Mouse (Mus musculus) CH12.LX (cell line): ENCODE data around the gene Runx3. TPM values are rescaled to one million over a fixed set of nuclear protein-coding genes. Genes with fewer than 3 reads are reported as not detected.

Experiments
- DNase-seq: peaks from one replicate; pipeline ENCODE4 v3.0.0-alpha.2; 2013; ENCODE audit errors: extremely low read depth
- H3K27ac ChIP-seq: 2 replicates; pipeline ENCODE4 v1.5.1; 2012; ENCODE audit warnings: low read depth, mild to moderate bottlenecking, control low read depth, moderate library complexity; ENCODE audit not compliant: insufficient read depth
- H3K27me3 ChIP-seq: replicated peaks from 2 replicates; pipeline ENCODE3; 2012; ENCODE audit warnings: inconsistent platforms
- H3K36me3 ChIP-seq, 2 experiments: replicated peaks in 1 of 2; 2 replicates each; pipeline versions ENCODE3 to v1.6.1; 2012; ENCODE audit warnings: inconsistent platforms in 1 of 2, low read length in 1 of 2, mild to moderate bottlenecking in 1 of 2, mixed read lengths in 1 of 2, moderate library complexity in 1 of 2; ENCODE audit not compliant: control insufficient read depth in 1 of 2, insufficient read depth in 1 of 2
- H3K4me1 ChIP-seq, 2 experiments: 2 replicates each; pipeline ENCODE4 v1.6.1; 2012; ENCODE audit warnings: inconsistent platforms in 1 of 2, moderate library complexity in 1 of 2; ENCODE audit not compliant: insufficient read depth in 2 of 2, control insufficient read depth in 1 of 2
- H3K4me2 ChIP-seq: 2 replicates; pipeline ENCODE4 v1.6.1; 2012; ENCODE audit warnings: low read depth, mild to moderate bottlenecking, control low read depth; ENCODE audit not compliant: poor library complexity, insufficient read depth, severe bottlenecking
- H3K4me3 ChIP-seq, 3 experiments: fragments of 150-350 bp in 1 of 3; sonication (generic) in 1 of 3; replicated peaks in 1 of 3; 2 replicates each; pipeline versions ENCODE3 to v1.5.1; 2011 to 2012; ENCODE audit warnings: low read depth in 2 of 3, low read length in 2 of 3, mild to moderate bottlenecking in 2 of 3, moderate library complexity in 2 of 3, control low read depth in 1 of 3, improper control_type of control experiment in 1 of 3, inconsistent platforms in 1 of 3, mixed read lengths in 1 of 3; ENCODE audit not compliant: poor library complexity in 1 of 3
- H3K79me2 ChIP-seq: replicated peaks from 2 replicates; pipeline ENCODE4 v1.6.1; 2012; ENCODE audit warnings: mild to moderate bottlenecking, moderate library complexity; ENCODE audit not compliant: control insufficient read depth, poor library complexity, insufficient read depth, severe bottlenecking; ENCODE audit errors: extremely low read depth
- H3K9ac ChIP-seq: 2 replicates; pipeline ENCODE4 v1.6.1; 2012; ENCODE audit warnings: low read depth, mild to moderate bottlenecking, control low read depth, moderate library complexity; ENCODE audit not compliant: insufficient read depth
- H3K9me3 ChIP-seq: replicated peaks from 2 replicates; pipeline ENCODE3; 2012; ENCODE audit warnings: low read length, inconsistent platforms, mixed read lengths
- BHLHE40 ChIP-seq: IDR thresholded peaks from 2 replicates; pipeline ENCODE4 v1.6.1; 2011; ENCODE audit warnings: mild to moderate bottlenecking, low read depth, low read length, improper control_type of control experiment
- CHD2 ChIP-seq: IDR thresholded peaks from 2 replicates; pipeline ENCODE4 v1.6.1; 2011; ENCODE audit warnings: low read length, improper control_type of control experiment
- CTCF ChIP-seq, 2 experiments: IDR thresholded peaks in 1 of 2; conservative IDR thresholded peaks in 1 of 2; 2 replicates each; pipeline ENCODE4 v1.5.1; 2011 to 2012; ENCODE audit warnings: low read depth in 2 of 2, low read length in 2 of 2, improper control_type of control experiment in 1 of 2, inconsistent platforms in 1 of 2, mild to moderate bottlenecking in 1 of 2, moderate library complexity in 1 of 2
- ELF1 ChIP-seq: IDR thresholded peaks from 2 replicates; pipeline ENCODE4 v1.6.1; 2014; ENCODE audit warnings: low read depth, mild to moderate bottlenecking, inconsistent platforms, low read length, improper control_type of control experiment
- EP300 ChIP-seq: IDR thresholded peaks from 2 replicates; pipeline ENCODE4 v1.6.1; 2011; ENCODE audit warnings: low read length, improper control_type of control experiment
- ETS1 ChIP-seq: conservative IDR thresholded peaks from 2 replicates; pipeline ENCODE4 v1.6.1; 2012; ENCODE audit warnings: low read depth, mild to moderate bottlenecking, inconsistent platforms, low read length, improper control_type of control experiment, moderate library complexity
- GABPA ChIP-seq: IDR thresholded peaks from 2 replicates; pipeline ENCODE4 v1.6.1; 2012; ENCODE audit warnings: low read depth, low read length, improper control_type of control experiment, inconsistent platforms; ENCODE audit not compliant: insufficient replicate concordance
- HCFC1 ChIP-seq: IDR thresholded peaks from 2 replicates; pipeline ENCODE4 v1.6.1; 2012; ENCODE audit warnings: low read depth, mild to moderate bottlenecking, inconsistent platforms, low read length, improper control_type of control experiment
- IRF4 ChIP-seq: IDR thresholded peaks from 2 replicates; pipeline ENCODE4 v1.6.1; 2014; ENCODE audit warnings: low read depth, mild to moderate bottlenecking, inconsistent platforms, low read length, improper control_type of control experiment
- JUN ChIP-seq: IDR thresholded peaks from 2 replicates; pipeline ENCODE4 v1.6.1; 2011; ENCODE audit warnings: low read depth, mild to moderate bottlenecking, low read length, improper control_type of control experiment, moderate library complexity; ENCODE audit not compliant: insufficient read depth
- JUND ChIP-seq: conservative IDR thresholded peaks from 2 replicates; pipeline ENCODE4 v1.6.1; 2011; ENCODE audit warnings: low read depth, low read length, improper control_type of control experiment
- KAT2A ChIP-seq: IDR thresholded peaks from 2 replicates; pipeline ENCODE4 v1.6.1; 2012; ENCODE audit warnings: low read length, improper control_type of control experiment, inconsistent platforms; ENCODE audit not compliant: insufficient replicate concordance
- MAFK ChIP-seq: IDR thresholded peaks from 2 replicates; pipeline ENCODE4 v1.6.1; 2011; ENCODE audit warnings: low read length, improper control_type of control experiment; ENCODE audit not compliant: insufficient replicate concordance
- MAX ChIP-seq: IDR thresholded peaks from 2 replicates; pipeline ENCODE4 v1.6.1; 2011; ENCODE audit warnings: low read length, improper control_type of control experiment
- MAZ ChIP-seq: IDR thresholded peaks from 2 replicates; pipeline ENCODE4 v1.6.1; 2012; ENCODE audit warnings: low read depth, mild to moderate bottlenecking, inconsistent platforms, low read length, improper control_type of control experiment, moderate library complexity
- MEF2A ChIP-seq: IDR thresholded peaks from 2 replicates; pipeline ENCODE4 v1.6.1; 2014; ENCODE audit warnings: low read depth, mild to moderate bottlenecking, inconsistent platforms, low read length, improper control_type of control experiment, borderline replicate concordance
- MYC ChIP-seq: IDR thresholded peaks from 2 replicates; pipeline ENCODE4 v1.6.1; 2011; ENCODE audit warnings: low read depth, mild to moderate bottlenecking, improper control_type of control experiment, low read length
- PAX5 ChIP-seq: IDR thresholded peaks from 2 replicates; pipeline ENCODE4 v1.6.1; 2012; ENCODE audit warnings: low read length, inconsistent platforms, mixed read lengths
- POLR2A ChIP-seq: IDR thresholded peaks from 2 replicates; pipeline ENCODE4 v1.6.1; 2011; ENCODE audit warnings: low read depth, mild to moderate bottlenecking, improper control_type of control experiment, low read length
- POLR2AphosphoS2 ChIP-seq: IDR thresholded peaks from 2 replicates; pipeline ENCODE4 v1.6.1; 2011; ENCODE audit warnings: low read depth, low read length, improper control_type of control experiment
- RAD21 ChIP-seq: IDR thresholded peaks from 2 replicates; pipeline ENCODE4 v1.6.1; 2011; ENCODE audit warnings: low read depth, mild to moderate bottlenecking, low read length, improper control_type of control experiment, moderate library complexity
- RCOR1 ChIP-seq: conservative IDR thresholded peaks from 2 replicates; pipeline ENCODE4 v1.6.1; 2012; ENCODE audit warnings: low read depth, mild to moderate bottlenecking, inconsistent platforms, low read length, improper control_type of control experiment
- SIN3A ChIP-seq: IDR thresholded peaks from 2 replicates; pipeline ENCODE4 v1.6.1; 2012; ENCODE audit warnings: low read length, improper control_type of control experiment, inconsistent platforms
- SMC3 ChIP-seq: IDR thresholded peaks from 2 replicates; pipeline ENCODE4 v1.6.1; 2011; ENCODE audit warnings: low read depth, low read length, improper control_type of control experiment
- TBP ChIP-seq: conservative IDR thresholded peaks from 2 replicates; pipeline ENCODE4 v1.6.1; 2011; ENCODE audit warnings: low read depth, low read length, improper control_type of control experiment
- TCF12 ChIP-seq: IDR thresholded peaks from 2 replicates; pipeline ENCODE4 v1.6.1; 2014; ENCODE audit warnings: low read depth, mild to moderate bottlenecking, inconsistent platforms, low read length, improper control_type of control experiment
- UBTF ChIP-seq: IDR thresholded peaks from 2 replicates; pipeline ENCODE4 v1.6.1; 2012; ENCODE audit warnings: low read depth, mild to moderate bottlenecking, inconsistent platforms, low read length, improper control_type of control experiment, moderate library complexity
- USF1 ChIP-seq: IDR thresholded peaks from 2 replicates; pipeline ENCODE4 v1.6.1; 2014; ENCODE audit warnings: low read depth, mild to moderate bottlenecking, inconsistent platforms, low read length, improper control_type of control experiment
- USF2 ChIP-seq: conservative IDR thresholded peaks from 2 replicates; pipeline ENCODE4 v1.6.1; 2011; ENCODE audit warnings: low read depth, low read length, improper control_type of control experiment
- ZKSCAN1 ChIP-seq: IDR thresholded peaks from 2 replicates; pipeline ENCODE4 v1.6.1; 2012; ENCODE audit warnings: low read depth, inconsistent platforms, low read length, improper control_type of control experiment, borderline replicate concordance
- ZMIZ1 ChIP-seq: IDR thresholded peaks from 2 replicates; pipeline ENCODE4 v1.6.1; 2012; ENCODE audit warnings: low read depth, mild to moderate bottlenecking, inconsistent platforms, low read length, improper control_type of control experiment
- ZNF384 ChIP-seq: IDR thresholded peaks from 2 replicates; pipeline ENCODE4 v1.6.1; 2012; ENCODE audit warnings: low read depth, low read length, improper control_type of control experiment, inconsistent platforms
- dilution Hi-C: fragments of 300-500 bp; cut with MboI; formaldehyde crosslinking; loops from 2 replicates; pipeline ENCODE4 v1.14.3; 2020; ENCODE audit warnings: low sequenced_read_pairs; ENCODE audit not compliant: extremely low pct_unique_long_range_greater_than_20kb, extremely low pct_ligation_motif_present
- in situ Hi-C: fragments of 300-500 bp; cut with MboI; formaldehyde crosslinking; loops from 3 replicates; pipeline ENCODE4 v1.14.3; 2019; ENCODE audit warnings: low sequenced_read_pairs, low pct_ligation_motif_present, low pct_unique_long_range_greater_than_20kb, mixed read lengths
- polyA plus RNA-seq: library from polyadenylated mRNA; unstranded; fragments of >175 nt; gene quantifications from 2 replicates; pipeline ENCODE4 v1.2.1, GENCODE M21; 2012; ENCODE audit warnings: low read depth; ENCODE audit not compliant: insufficient read length
- total RNA-seq, 2 experiments: library from RNA; depleted of rRNA; stranded (reverse); fragments of 300-350 nt in 1 of 2; fragments of >200 nt in 1 of 2; gene quantifications; 2 replicates each; pipeline ENCODE4 v1.2.3; 2012 to 2014

Runx3 gene
- total and polyA plus RNA-seq, 3 experiments: 5.0 to 61.1 (median 19.7) TPM

DNA sequence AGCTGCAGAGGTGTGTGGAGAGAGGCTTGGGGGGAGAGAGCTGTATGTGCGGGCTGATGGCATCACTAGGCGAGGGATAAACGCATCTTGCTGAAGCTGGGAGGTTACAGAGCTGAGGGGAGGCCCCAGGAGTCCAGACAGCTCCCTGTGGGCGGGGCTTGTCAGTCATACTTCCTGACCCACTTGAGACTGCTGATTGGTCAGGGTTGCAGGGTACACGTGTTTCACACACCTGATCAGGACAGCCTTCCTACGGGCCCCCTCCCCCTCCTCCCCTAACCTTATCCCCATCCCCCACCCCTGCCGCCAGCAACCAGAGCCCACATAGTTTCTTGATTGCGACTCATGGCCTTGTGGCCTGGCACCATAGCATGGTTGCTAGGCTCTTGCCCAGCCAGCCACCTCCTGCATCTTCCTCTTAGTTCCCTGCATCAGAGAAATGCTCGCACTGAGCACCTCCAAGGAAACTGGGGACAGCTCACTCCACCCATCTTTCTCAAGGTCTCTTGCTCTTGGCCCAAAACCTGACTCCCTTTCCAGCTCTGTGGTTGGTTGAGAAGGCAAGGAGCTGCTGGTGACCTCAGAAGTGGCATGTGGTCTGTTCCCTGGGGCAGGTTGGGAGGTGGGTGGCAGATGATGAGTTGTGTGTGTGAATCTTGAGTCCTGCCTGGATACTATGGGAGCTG is 38.4 kb downstream of the Runx3 start (continued):
- TF ChIP-seq MYC (peak; percentile 76), CHD2 (peak; percentile 73), UBTF (no peak), MAZ (peak; percentile 60; the same call in 1 of the 2 replicates), ETS1 (peak; percentile 53; the same call in 1 of the 2 replicates), TCF12 (peak; percentile 36; the same call in 1 of the 2 replicates), JUND (no peak)

DNA sequence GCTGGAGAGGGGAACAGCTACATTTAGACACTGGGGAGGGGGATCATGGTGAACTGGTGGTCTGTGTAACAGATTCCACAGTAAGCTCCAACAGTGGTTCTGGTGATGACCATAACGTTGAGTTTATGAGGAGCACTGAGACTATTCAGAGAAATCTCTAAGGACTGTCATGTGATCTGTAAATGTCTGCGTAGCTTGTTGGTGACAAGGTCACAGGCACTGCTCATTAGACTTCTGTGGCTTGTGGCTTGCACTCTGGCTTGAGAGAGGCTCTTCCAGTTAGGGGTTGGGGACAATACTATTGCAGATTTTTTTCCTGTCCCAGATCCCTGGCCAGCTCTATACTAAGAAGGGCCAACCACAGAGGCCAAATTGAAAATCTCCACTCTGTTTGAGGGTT is 39.2 kb downstream of the Runx3 start:
- in situ Hi-C loops (no loop called here), dilution Hi-C loops (no loop called here)
- peaks cover 15 to 80% of the 10 kb centered on the region in 2 experiments for H3K4me1 ChIP-seq

More for the DNA sequence above, 39.2 kb downstream of the Runx3 start:
- Histone ChIP-seq H3K79me2 (peaks cover 59% of the 10 kb centered on the region), H3K27ac (peak overlapping the region; percentile 96), H3K4me3 (no peak overlapping the region), H3K36me3 (peaks cover 31 to 70% of the 10 kb centered on the region in 2 experiments), H3K9me3 (no peaks in the 10 kb centered on the region), H3K4me2 (peak overlapping the region; percentile 72), H3K27me3 (no peaks in the 10 kb centered on the region), H3K9ac (peak overlapping the region; percentile 54)
- TF ChIP-seq SMC3 (no peak), PAX5 (no peak), MEF2A (no peak), TBP (0 out of 2 replicates have a peak, but pooled peaks have one; percentile 43), RCOR1 (no peak), CTCF (conservative IDR thresholded peaks at IDR 0.05 in 1 of 2, IDR thresholded peaks at IDR 0.05 in 1 of 2; ENCODE audit: low read depth in 2 of 2, low read length in 2 of 2) (no peak), ZMIZ1 (no peak; the same call in 1 of the 2 replicates), ZKSCAN1 (no peak), CHD2 (no peak), BHLHE40 (peak; percentile 68), POLR2AphosphoS2 (no peak), KAT2A (no peak), EP300 (peak; percentile 35; the same call in 1 of the 2 replicates), MAX (no peak), POLR2A (no peak), MAFK (no peak), USF2 (peak; percentile 69), ELF1 (no peak), UBTF (no peak), ETS1 (peak; percentile 49; the same call in 1 of the 2 replicates), SIN3A (no peak), GABPA (no peak), IRF4 (no peak), ZNF384 (0 out of 2 replicates have a peak, but pooled peaks have one; percentile 19), RAD21 (no peak), USF1 (peak; percentile 64), JUND (no peak), JUN (no peak), HCFC1 (no peak), MAZ (no peak)
- peak; percentile 70 for DNase-seq
